Mouse (Mus musculus) forebrain, embryonic 12.5 days (tissue): ENCODE measurements around the gene Gm10959. TPM values are rescaled to one million over a fixed set of nuclear protein-coding genes. Genes with fewer than 3 reads are reported as not detected.
"Not testable (repeated sequence)": the region's sequence is repeated elsewhere in the genome, so short reads cannot be mapped to it uniquely, and the experiment has no call there.

ENCODE experiments used
- ATAC-seq: fragments of 200-750 bp; cut with Nextera tagmentation; 2 replicates; pipeline ENCODE4 v1.8.0; 2017; ENCODE audit warnings: moderate TSS enrichment; ENCODE audit not compliant: low FRiP score
- H3K27ac ChIP-seq: fragments of 300-500 bp; sonication (generic); 2 replicates; pipeline ENCODE4 v1.5.1; 2016; ENCODE audit warnings: mild to moderate bottlenecking
- H3K27me3 ChIP-seq: fragments of 300-500 bp; sonication (generic); 2 replicates; pipeline ENCODE4 v1.6.1; 2016; ENCODE audit warnings: mild to moderate bottlenecking
- H3K36me3 ChIP-seq: fragments of 300-500 bp; sonication (generic); replicated peaks from 2 replicates; pipeline ENCODE4 v1.6.1; 2016; ENCODE audit warnings: mild to moderate bottlenecking
- H3K4me1 ChIP-seq: fragments of 300-500 bp; sonication (generic); 2 replicates; pipeline ENCODE4 v1.6.1; 2016
- H3K4me2 ChIP-seq: fragments of 300-500 bp; sonication (generic); 2 replicates; pipeline ENCODE4 v1.6.1; 2016; ENCODE audit warnings: mild to moderate bottlenecking, moderate library complexity
- H3K4me3 ChIP-seq: fragments of 300-500 bp; sonication (generic); replicated peaks from 2 replicates; pipeline ENCODE4 v1.5.1; 2016; ENCODE audit warnings: mild to moderate bottlenecking
- H3K9ac ChIP-seq: fragments of 300-500 bp; sonication (generic); 2 replicates; pipeline ENCODE4 v1.6.1; 2016; ENCODE audit warnings: mild to moderate bottlenecking
- H3K9me3 ChIP-seq: fragments of 300-500 bp; sonication (generic); 2 replicates; pipeline ENCODE4 v1.6.1; 2016
- WGBS: fragments of 180-500 bp; shearing (Covaris S2); methylation state at CpG from one replicate; pipeline ENCODE4 v1.1.7; 2016; 5-methylcytosine and 5-hydroxymethylcytosine counted together
- polyA plus RNA-seq: library from polyadenylated mRNA; unstranded; fragments of >200 nt; fragmentation: Nextera tagmentation; extraction: Ambion mirVana; gene quantifications from 2 replicates; pipeline ENCODE4 v1.2.1, GENCODE M21; 2016

Gene Gm10959
- polyA plus RNA-seq: not detected in 2 replicates

DNA sequence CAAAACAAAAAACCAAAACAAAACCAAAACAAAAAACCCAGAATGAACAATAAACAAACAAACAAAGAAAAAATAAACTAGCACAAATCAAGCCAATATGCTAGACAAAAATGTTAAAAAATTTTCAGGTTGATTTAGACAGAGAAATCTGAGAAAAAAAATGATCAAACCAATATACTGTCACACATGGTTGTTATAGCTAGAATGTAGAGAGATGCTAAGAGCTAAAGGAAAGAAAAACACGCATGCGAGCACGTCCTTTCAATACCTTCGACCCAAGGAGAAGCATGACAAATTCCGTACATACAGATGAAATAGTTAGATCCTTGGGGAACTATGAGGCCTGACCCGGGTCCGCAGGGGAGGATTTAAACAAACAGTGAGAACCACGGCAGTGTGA is at the start of gene Gm10959:
Gene Gm10959, minus strand, starts transcription at position 101 of the 400 bp plus-strand sequence.
- ATAC-seq: no peak
- Histone ChIP-seq H3K9ac (no peak within 1 kb of the TSS), H3K4me1 (peaks cover 3% of the 10 kb centered on the region; the same call in 1 of the 2 replicates), H3K36me3 (no peaks in the 10 kb centered on the region), H3K27ac (no peak within 1 kb of the TSS), H3K4me3 (no peak within 1 kb of the TSS), H3K27me3 (no peaks in the 10 kb centered on the region), H3K9me3 (no peaks in the 10 kb centered on the region), H3K4me2 (no peak within 1 kb of the TSS)
- 88% methylated on average over 8 of the region's 8 CpGs for WGBS

DNA sequence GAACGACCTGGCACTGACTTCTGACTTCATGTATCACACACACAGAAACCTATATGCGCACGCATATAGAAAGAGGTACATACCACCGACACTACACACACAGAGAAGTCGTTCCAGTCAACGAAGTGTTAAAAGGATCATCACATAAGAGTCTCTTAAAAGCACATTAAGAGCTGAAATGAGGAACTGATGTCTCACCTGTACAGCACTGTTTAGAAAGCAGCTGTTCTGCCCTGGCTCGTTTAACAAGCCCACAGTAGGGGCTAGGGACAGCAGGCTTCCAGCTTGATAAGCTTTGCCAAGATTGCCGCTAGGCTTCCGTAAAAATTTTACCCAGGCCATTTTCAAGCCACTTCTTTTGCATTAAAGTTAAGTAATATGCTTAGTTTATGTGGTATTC is 49.2 kb upstream of the Gm10959 start:
- Histone ChIP-seq H3K9ac (no peak overlapping the region), H3K36me3 (peaks cover 5% of the 10 kb centered on the region; the same call in 1 of the 2 replicates), H3K9me3 (no peaks in the 10 kb centered on the region), H3K27me3 (no peaks in the 10 kb centered on the region), H3K4me2 (no peak overlapping the region), H3K27ac (no peak overlapping the region), H3K4me3 (no peak overlapping the region), H3K4me1 (no peaks in the 10 kb centered on the region)
- 95% methylated on average over 9 of the region's 9 CpGs for WGBS
- ATAC-seq: no peak

DNA sequence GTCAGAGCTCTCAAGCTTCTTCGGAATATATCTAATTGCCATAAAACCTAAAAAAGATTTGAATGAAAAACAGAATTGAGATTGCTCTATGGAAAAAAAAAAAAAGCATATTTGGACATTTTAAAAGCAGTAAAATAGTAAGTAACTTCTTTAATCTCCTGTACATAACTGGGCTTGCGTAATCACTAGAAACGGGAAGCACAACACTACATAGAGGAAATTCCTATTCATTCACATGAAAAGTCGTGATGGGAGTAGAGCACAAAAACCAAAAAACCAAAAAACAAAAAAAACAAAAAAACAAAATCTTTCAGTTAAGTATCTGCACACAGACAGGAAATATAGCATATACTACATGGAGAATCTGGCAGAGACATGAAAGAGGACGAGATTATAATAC is 45.1 kb upstream of the Gm10959 start:
- no peaks in the 10 kb centered on the region for H3K9me3 ChIP-seq
- ATAC-seq: no peak
- H3K4me2 ChIP-seq: no peak overlapping the region
- H3K27me3 ChIP-seq: no peaks in the 10 kb centered on the region
- no peak overlapping the region for H3K4me3 ChIP-seq
- H3K27ac ChIP-seq: no peak overlapping the region
- H3K4me1 ChIP-seq: no peaks in the 10 kb centered on the region
- WGBS: 92% methylated on average over 5 of the region's 5 CpGs
- H3K9ac ChIP-seq: no peak overlapping the region
- H3K36me3 ChIP-seq: peaks cover 5% of the 10 kb centered on the region; the same call in 1 of the 2 replicates

DNA sequence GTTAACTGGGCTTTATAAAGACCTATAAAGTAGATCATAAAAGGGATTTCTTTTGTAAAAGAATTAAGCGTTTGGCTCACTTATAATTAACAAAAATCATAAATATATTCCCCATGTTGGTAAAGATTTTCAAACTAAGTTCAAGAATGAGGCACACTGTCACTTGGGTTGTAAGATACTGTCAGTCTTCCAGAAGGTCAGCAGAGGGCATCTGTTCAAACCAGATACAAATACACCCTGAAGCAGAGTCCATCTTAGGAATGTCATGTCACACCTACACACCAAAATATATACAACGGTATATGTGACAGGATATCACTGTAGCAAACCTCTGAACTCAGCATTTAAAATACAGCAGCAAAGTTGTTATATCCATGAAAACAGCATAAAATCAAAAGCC is 31.0 kb upstream of the Gm10959 start:
- Histone ChIP-seq H3K27me3 (no peaks in the 10 kb centered on the region), H3K27ac (no peak overlapping the region), H3K4me1 (no peaks in the 10 kb centered on the region), H3K36me3 (peaks cover 8% of the 10 kb centered on the region; the same call in 1 of the 2 replicates), H3K9ac (no peak overlapping the region), H3K4me3 (no peak overlapping the region), H3K4me2 (no peak overlapping the region), H3K9me3 (no peaks in the 10 kb centered on the region)
- WGBS: 98% methylated on average over 2 of the region's 2 CpGs
- no peak for ATAC-seq

DNA sequence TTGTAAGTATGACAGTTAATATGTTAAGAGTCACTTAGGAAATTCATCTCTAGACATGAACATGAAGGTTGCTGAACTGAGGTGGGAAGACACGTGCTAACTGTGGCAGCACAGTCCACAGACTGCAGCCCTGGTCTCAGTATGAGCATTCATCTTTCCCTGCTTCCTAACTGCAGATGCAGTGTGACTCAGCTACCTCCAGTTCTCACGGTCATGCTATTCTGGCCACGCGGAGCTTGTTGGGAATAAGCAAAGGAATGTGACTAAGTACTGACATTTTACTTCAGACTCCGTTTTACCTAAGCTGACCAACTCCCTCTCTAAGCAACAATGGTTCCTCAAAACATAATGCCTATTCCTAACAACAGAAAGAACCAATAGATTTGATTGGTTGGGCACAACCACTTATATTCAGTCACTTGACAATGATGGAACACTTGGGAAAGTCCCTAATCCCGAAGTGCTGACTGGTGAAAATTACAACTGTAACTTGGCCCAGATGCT is 24.3 kb upstream of the Gm10959 start:
- H3K27me3 ChIP-seq: no peaks in the 10 kb centered on the region
- 81% methylated on average over 6 of the region's 6 CpGs for WGBS
- ATAC-seq: no peak

DNA sequence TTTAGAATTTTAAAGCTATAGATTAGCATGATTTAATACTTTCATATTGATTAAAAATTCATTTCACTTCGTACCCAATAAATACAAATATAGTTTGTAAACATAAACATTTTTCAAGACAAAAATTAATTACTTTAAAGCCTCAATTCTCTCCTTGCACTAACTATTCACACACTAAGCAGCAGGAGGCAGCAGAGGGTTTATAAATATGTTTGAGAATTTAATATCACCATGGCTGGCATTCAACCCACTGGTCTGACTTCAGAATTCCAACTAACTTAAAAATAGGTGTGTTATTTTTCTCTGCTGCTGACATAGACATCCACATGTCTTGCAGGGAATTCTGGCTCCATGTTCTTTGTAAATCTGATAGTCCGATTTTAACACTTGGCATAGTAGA is 20.1 kb upstream of the Gm10959 start:
- Histone ChIP-seq H3K9me3 (no peaks in the 10 kb centered on the region), H3K9ac (no peak overlapping the region), H3K4me3 (no peak overlapping the region), H3K4me1 (no peaks in the 10 kb centered on the region), H3K27me3 (no peaks in the 10 kb centered on the region), H3K4me2 (no peak overlapping the region), H3K27ac (no peak overlapping the region), H3K36me3 (0 out of 2 replicates have a peak, but pooled peaks cover 4% of the 10 kb centered on the region)
- 86% methylated on average over 2 of the region's 2 CpGs for WGBS
- ATAC-seq: no peak

More for the DNA sequence above, 24.3 kb upstream of the Gm10959 start:
- H3K4me1 ChIP-seq: no peaks in the 10 kb centered on the region
- no peak overlapping the region for H3K4me2 ChIP-seq
- no peak overlapping the region for H3K9ac ChIP-seq
- H3K36me3 ChIP-seq: no peaks in the 10 kb centered on the region
- H3K4me3 ChIP-seq: no peak overlapping the region
- no peaks in the 10 kb centered on the region for H3K9me3 ChIP-seq
- H3K27ac ChIP-seq: no peak overlapping the region

DNA sequence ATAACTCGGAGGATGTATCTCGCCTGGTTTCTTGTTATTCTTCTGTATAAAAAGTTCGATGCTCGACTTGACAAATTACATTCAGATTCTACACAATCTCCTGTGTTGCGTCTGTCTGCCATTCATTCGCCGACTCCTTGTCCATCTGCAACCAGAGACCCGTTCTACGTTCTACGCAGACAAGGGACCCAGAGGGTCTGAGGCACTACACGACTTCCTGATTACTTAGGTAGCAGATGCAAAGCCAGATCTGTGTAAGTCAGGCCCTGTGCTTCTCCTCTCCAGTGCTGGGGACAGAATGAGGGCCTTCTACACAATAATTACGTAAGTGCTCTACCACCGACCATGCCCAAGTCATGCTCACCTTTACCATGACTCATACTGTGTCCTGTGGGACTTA is 18.0 kb upstream of the Gm10959 start:
- WGBS: 70% methylated on average over 13 of the region's 13 CpGs
- H3K9ac ChIP-seq, H3K4me2 ChIP-seq, H3K36me3 ChIP-seq, H3K9me3 ChIP-seq, H3K4me3 ChIP-seq, H3K4me1 ChIP-seq, H3K27me3 ChIP-seq, H3K27ac ChIP-seq, ATAC-seq: not testable (repeated sequence)

DNA sequence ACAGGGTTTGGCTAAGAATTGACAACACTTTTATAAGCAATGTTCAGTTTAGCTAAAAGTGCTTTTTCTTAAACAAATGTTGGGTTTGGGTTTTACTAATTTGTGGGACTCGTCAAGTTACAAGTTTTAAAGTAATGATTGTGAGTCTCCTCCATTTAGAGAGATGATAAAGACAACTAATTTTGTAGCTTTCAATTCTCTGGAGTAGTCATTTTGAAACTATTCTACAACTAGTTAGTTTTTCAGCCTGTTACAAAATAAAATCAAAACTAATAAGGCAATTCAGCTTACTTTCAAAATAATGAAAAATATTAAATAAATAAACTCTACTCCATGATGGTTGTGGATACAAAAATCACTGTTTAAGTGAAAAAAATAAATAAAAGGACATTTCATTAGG is 13.3 kb upstream of the Gm10959 start:
- peaks cover 9% of the 10 kb centered on the region; the same call in 1 of the 2 replicates for H3K36me3 ChIP-seq
- no peak for ATAC-seq
- H3K9me3 ChIP-seq: no peaks in the 10 kb centered on the region
- no peaks in the 10 kb centered on the region for H3K27me3 ChIP-seq
- no peak overlapping the region for H3K9ac ChIP-seq
- no peak overlapping the region for H3K4me3 ChIP-seq
- H3K4me1 ChIP-seq: no peaks in the 10 kb centered on the region; the same call in 1 of the 2 replicates
- H3K27ac ChIP-seq: no peak overlapping the region
- 84% methylated on average over 1 of the region's 1 CpGs for WGBS
- H3K4me2 ChIP-seq: no peak overlapping the region

DNA sequence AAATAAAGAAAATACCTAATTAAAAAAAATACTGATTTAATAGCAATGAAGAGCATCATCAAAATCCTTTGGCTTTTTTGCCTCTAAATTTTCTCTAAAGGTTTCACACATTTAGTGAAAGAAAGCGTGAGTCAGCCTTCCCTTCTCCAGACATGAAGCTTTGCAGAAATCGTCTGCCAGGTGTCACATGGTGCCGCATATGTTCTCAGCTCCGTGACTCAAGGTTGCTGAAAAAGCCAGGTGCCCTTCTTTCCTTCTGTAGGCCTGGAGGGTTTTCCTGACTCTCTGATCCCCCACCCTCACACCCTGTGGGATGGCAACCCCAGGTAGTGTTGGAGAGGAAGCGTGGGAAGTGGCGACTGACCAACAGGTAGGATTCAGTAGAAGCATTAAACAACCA is 10.6 kb upstream of the Gm10959 start:
- ATAC-seq: no peak
- 95% methylated on average over 6 of the region's 6 CpGs for WGBS
- H3K36me3 ChIP-seq: peaks cover 13% of the 10 kb centered on the region; the same call in 1 of the 2 replicates

DNA sequence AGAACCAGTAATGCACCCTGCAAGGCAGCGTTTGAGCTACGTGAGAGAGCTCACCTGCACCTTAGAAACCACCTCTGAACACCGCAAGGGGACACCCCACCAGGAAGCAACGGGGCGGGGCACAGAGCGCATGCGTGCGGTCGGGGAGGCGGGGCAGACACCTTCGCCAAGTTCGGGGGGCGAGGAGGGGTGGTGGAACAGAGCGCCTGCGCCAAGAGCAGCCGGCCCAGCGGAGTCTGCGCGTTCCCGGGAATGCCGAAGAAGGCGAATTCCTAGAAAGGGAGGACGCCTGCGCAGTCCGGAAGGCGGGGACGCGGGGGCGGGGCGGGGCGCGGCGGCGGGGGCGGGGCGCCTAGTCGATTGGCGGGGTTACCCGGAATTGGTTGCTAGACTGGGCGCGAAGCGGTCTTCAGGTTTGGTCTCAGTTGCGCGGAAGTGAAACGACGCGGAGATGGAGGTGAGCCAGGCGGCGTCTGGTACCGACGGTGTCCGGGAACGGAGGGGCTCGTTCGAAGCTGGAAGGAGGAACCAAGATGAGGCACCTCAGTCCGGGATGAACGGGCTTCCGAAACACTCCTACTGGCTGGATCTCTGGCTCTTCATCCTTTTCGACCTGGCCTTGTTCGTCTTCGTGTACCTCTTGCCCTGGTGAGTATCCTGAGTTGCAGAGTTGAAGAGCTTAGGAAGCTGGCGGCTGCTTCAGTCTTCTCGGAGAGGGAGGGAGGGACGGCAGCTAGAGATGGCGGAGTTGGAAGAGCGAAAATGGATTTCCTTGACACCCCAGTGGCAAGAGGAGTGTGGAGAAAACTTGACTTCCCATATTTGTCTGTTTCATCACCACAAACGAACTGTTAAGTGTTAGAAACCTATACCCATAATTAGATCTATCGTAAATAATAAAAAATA is 5.1 kb upstream of the Gm10959 start, which contains the start of gene 1810037I17Rik:
Gene 1810037I17Rik, plus strand, starts transcription at position 195 of the 906 bp plus-strand sequence.
- no peaks in the 10 kb centered on the region for H3K27me3 ChIP-seq
- peak; percentile 99 for ATAC-seq
- no peaks in the 10 kb centered on the region for H3K9me3 ChIP-seq
- peak within 1 kb of the TSS; percentile 63 for H3K9ac ChIP-seq
- peak within 1 kb of the TSS; percentile 60 for H3K4me2 ChIP-seq
- H3K4me1 ChIP-seq: peaks cover 16% of the 10 kb centered on the region
- H3K36me3 ChIP-seq: peaks cover 10% of the 10 kb centered on the region; the same call in 1 of the 2 replicates
- H3K4me3 ChIP-seq: peak within 1 kb of the TSS; percentile 56
- H3K27ac ChIP-seq: peak within 1 kb of the TSS; percentile 78
- under 1% methylated on average over 67 of the region's 68 CpGs for WGBS

More for the DNA sequence above, 10.6 kb upstream of the Gm10959 start:
- Histone ChIP-seq H3K4me1 (peaks cover 13% of the 10 kb centered on the region), H3K27me3 (no peaks in the 10 kb centered on the region), H3K4me3 (no peak overlapping the region), H3K4me2 (no peak overlapping the region), H3K9ac (no peak overlapping the region), H3K27ac (no peak overlapping the region), H3K9me3 (no peaks in the 10 kb centered on the region)

DNA sequence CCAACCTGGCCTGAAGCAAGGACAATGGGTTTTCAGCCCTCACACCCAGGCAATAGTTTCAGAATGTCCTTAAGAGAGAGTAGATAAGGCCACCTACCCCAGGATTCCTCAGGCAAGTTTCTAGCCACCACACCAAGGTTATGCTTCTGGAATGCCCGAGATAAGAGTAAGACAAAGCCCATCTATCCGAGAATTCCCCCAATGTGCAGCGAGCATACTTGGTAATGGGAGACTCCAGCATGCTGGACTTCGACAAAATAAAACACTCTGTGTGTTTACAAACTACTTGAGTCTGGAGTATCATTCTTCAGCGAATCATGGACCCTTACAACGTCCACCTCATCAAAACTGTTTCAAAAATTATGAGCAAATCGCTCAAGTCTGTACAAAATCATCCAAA is 4.0 kb upstream of the Gm10959 start:
- no peak for ATAC-seq
- H3K36me3 ChIP-seq: peaks cover 10% of the 10 kb centered on the region; the same call in 1 of the 2 replicates
- no peak overlapping the region for H3K4me3 ChIP-seq
- H3K27me3 ChIP-seq: no peaks in the 10 kb centered on the region
- WGBS: 77% methylated on average over 7 of the region's 7 CpGs
- peaks cover 16% of the 10 kb centered on the region for H3K4me1 ChIP-seq
- H3K27ac ChIP-seq: no peak overlapping the region
- H3K9ac ChIP-seq: no peak overlapping the region
- H3K9me3 ChIP-seq: no peaks in the 10 kb centered on the region
- peak overlapping the region; percentile 60; the same call in 1 of the 2 replicates for H3K4me2 ChIP-seq

DNA sequence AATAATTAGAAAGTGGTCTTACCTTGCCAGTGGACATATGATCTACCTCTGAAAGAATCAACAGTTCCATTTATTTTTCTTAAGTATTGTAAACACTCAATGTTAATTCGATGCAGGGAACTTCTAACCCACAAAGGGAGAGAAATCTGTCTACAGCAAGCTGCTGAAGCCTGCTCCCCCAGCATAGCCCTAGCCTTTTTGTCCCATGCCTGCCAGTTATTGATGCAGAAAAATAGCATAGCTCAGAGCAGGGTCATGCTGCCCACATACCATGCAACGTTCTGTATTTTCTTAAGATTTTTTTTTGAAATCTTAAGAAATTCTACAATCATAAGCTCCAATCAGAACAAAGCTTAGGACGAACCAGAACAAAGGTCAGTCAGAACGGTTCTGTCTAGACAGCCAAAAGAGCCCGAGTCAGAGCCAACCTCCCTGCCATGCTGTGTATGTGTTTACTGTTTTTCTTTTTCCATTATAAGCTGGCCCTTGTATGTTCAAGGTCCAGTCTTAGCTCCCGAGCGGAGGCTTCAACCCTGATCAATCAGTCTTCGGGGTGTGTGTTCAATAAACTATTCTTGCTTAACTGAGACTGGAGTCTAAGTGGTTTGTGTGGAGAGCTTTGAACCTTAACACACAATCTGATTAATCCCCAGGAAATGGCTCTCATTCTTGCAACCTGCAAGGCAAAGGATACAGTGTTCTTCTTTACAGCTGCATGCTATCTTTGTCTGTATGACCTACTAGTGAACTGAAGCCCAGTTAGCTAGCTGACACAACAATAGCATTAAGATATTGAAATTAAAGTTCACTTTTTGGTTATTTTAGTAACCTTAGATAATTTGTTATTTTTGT is 2.7 kb upstream of the Gm10959 start:
- Histone ChIP-seq H3K9me3 (no peaks in the 10 kb centered on the region), H3K27me3 (no peaks in the 10 kb centered on the region), H3K9ac (no peak overlapping the region), H3K4me3 (no peak overlapping the region), H3K27ac (no peak overlapping the region), H3K4me1 (peaks cover 16% of the 10 kb centered on the region), H3K4me2 (no peak overlapping the region), H3K36me3 (peaks cover 5% of the 10 kb centered on the region; the same call in 1 of the 2 replicates)
- WGBS: 75% methylated on average over 8 of the region's 8 CpGs
- no peak for ATAC-seq
